Mouse (Mus musculus): Measurements from ENCODE around the gene Cluap1. TPM values are rescaled to one million over a fixed set of nuclear protein-coding genes. Genes with fewer than 3 reads are reported as not detected.

Gene Cluap1
- polyA plus RNA-seq, 2 experiments, result 28.1 to 29.9 TPM

- H3K9me3 ChIP-seq (ENCODE audit: control insufficient read depth, low read length), result no peaks in the 10 kb centered on the region
- 0 out of 2 replicates have a peak overlapping the region, but pooled peaks have one; percentile 50 for H3K27ac ChIP-seq (replicated peaks; ENCODE audit: low read depth, low read length)
- ATAC-seq (ENCODE audit: low FRiP score, low read depth), result no peak
- no peak overlapping the region for H3K9ac ChIP-seq (ENCODE audit: low read depth, low read length, severe bottlenecking)
- no peak overlapping the region for H3K4me2 ChIP-seq (replicated peaks; ENCODE audit: low read depth, low read length, severe bottlenecking)
- TF ChIP-seq POLR2A (IDR thresholded peaks at IDR 0.05; ENCODE audit: borderline replicate concordance, extremely low read depth, insufficient read depth, insufficient read length), result no peak
- H3K4me3 ChIP-seq (replicated peaks; ENCODE audit: low read length), result no peak overlapping the region
- peaks cover 40% of the 10 kb centered on the region for H3K36me3 ChIP-seq (ENCODE audit: control insufficient read depth, insufficient read depth, low read length)
- no peaks in the 10 kb centered on the region for H3K27me3 ChIP-seq (ENCODE audit: control insufficient read depth, insufficient read depth, low read length)
- peak; percentile 26 for DNase-seq (ENCODE audit: low spot score)
- 70% methylated on average over 9 of the region's 9 CpGs for WGBS
- no peaks in the 10 kb centered on the region for H3K4me1 ChIP-seq (ENCODE audit: control insufficient read depth, insufficient read depth, low read length)
Measured at GRCm38 (mm10) chr16:3895173-3895792, 13.3 kb upstream of the Cluap1 start.

- 75% methylated on average over 6 of the region's 6 CpGs for WGBS
- Histone ChIP-seq H3K4me2 (replicated peaks; ENCODE audit: low read depth, low read length, severe bottlenecking) (no peak overlapping the region), H3K9me3 (ENCODE audit: control insufficient read depth, low read length) (no peaks in the 10 kb centered on the region), H3K4me1 (ENCODE audit: control insufficient read depth, insufficient read depth, low read length) (no peaks in the 10 kb centered on the region), H3K4me3 (replicated peaks; ENCODE audit: low read length) (no peak overlapping the region), H3K9ac (ENCODE audit: low read depth, low read length, severe bottlenecking) (no peak overlapping the region), H3K27me3 (ENCODE audit: control insufficient read depth, insufficient read depth, low read length) (no peaks in the 10 kb centered on the region), H3K27ac (replicated peaks; ENCODE audit: low read depth, low read length) (no peak overlapping the region), H3K36me3 (ENCODE audit: control insufficient read depth, insufficient read depth, low read length) (peaks cover 47% of the 10 kb centered on the region)
- TF ChIP-seq POLR2A (IDR thresholded peaks at IDR 0.05; ENCODE audit: borderline replicate concordance, extremely low read depth, insufficient read depth, insufficient read length), result no peak
- ATAC-seq (ENCODE audit: low FRiP score, low read depth), result no peak
- DNase-seq (ENCODE audit: low spot score), result no peak
Measured at GRCm38 (mm10) chr16:3896046-3896445, 12.6 kb upstream of the Cluap1 start.

GRCm38 (mm10) chr16:3896553-3896952 lies 12.0 kb upstream of the Cluap1 start:
- H3K36me3 ChIP-seq (ENCODE audit: control insufficient read depth, insufficient read depth, low read length), result peaks cover 52% of the 10 kb centered on the region
- WGBS, result 82% methylated on average over 1 of the region's 1 CpGs

GRCm38 (mm10) chr16:3907471-3907870 lies 1.1 kb upstream of the Cluap1 start:
- no peaks in the 10 kb centered on the region for H3K27me3 ChIP-seq (ENCODE audit: control insufficient read depth, insufficient read depth, low read length)
- H3K9ac ChIP-seq (ENCODE audit: low read depth, low read length, severe bottlenecking), result no peak overlapping the region
- ATAC-seq (ENCODE audit: low FRiP score, low read depth), result no peak
- 0 out of 2 replicates have a peak overlapping the region, but pooled peaks have one; percentile 53 for H3K4me3 ChIP-seq (replicated peaks; ENCODE audit: low read length)
- no peak for DNase-seq (ENCODE audit: low spot score)
- 83% methylated on average over 2 of the region's 2 CpGs for WGBS
- no peak overlapping the region for H3K4me2 ChIP-seq (replicated peaks; ENCODE audit: low read depth, low read length, severe bottlenecking)
- no peak overlapping the region for H3K27ac ChIP-seq (replicated peaks; ENCODE audit: low read depth, low read length)
- H3K4me1 ChIP-seq (ENCODE audit: control insufficient read depth, insufficient read depth, low read length), result peaks cover 4% of the 10 kb centered on the region; the same call in 1 of the 2 replicates
- no peaks in the 10 kb centered on the region for H3K9me3 ChIP-seq (ENCODE audit: control insufficient read depth, low read length)
- H3K36me3 ChIP-seq (ENCODE audit: control insufficient read depth, insufficient read depth, low read length), result peaks cover 47% of the 10 kb centered on the region
- TF ChIP-seq POLR2A (IDR thresholded peaks at IDR 0.05; ENCODE audit: borderline replicate concordance, extremely low read depth, insufficient read depth, insufficient read length), result no peak

More at GRCm38 (mm10) chr16:3896553-3896952, 12.0 kb upstream of the Cluap1 start:
- no peak overlapping the region for H3K4me2 ChIP-seq (replicated peaks; ENCODE audit: low read depth, low read length, severe bottlenecking)
- no peak overlapping the region for H3K4me3 ChIP-seq (replicated peaks; ENCODE audit: low read length)
- H3K27ac ChIP-seq (replicated peaks; ENCODE audit: low read depth, low read length), result no peak overlapping the region
- H3K9ac ChIP-seq (ENCODE audit: low read depth, low read length, severe bottlenecking), result no peak overlapping the region
- no peak for ATAC-seq (ENCODE audit: low FRiP score, low read depth)
- no peaks in the 10 kb centered on the region for H3K27me3 ChIP-seq (ENCODE audit: control insufficient read depth, insufficient read depth, low read length)
- no peaks in the 10 kb centered on the region for H3K4me1 ChIP-seq (ENCODE audit: control insufficient read depth, insufficient read depth, low read length)
- no peaks in the 10 kb centered on the region for H3K9me3 ChIP-seq (ENCODE audit: control insufficient read depth, low read length)
- no peak for DNase-seq (ENCODE audit: low spot score)
- TF ChIP-seq POLR2A (IDR thresholded peaks at IDR 0.05; ENCODE audit: borderline replicate concordance, extremely low read depth, insufficient read depth, insufficient read length), result no peak

DNA sequence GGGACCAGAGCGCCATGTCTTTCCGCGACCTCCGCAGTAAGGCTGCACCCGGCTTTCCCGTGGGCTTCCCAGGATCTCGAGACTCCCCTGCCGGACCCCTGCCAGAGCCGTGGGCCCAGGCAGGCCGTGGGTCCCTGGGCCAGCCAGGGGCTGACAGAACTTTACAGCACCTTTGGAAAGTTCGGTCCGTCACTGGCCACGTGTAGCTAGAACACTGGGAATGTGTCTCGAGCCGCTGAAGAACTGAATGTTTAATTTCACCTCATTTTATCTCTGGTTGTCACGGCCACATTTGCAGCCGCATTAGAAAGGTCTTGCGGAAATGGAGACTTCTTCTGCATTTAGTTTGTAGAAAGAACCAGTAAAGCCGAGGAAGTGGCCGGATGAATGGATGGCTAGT lies 517 bp downstream of the Cluap1 start:
- H3K9me3 ChIP-seq (ENCODE audit: control insufficient read depth, low read length), result no peaks in the 10 kb centered on the region
- H3K27ac ChIP-seq (replicated peaks; ENCODE audit: low read depth, low read length), result peak overlapping the region; percentile 50; the same call in 1 of the 2 replicates
- H3K36me3 ChIP-seq (ENCODE audit: control insufficient read depth, insufficient read depth, low read length), result peaks cover 47% of the 10 kb centered on the region
- DNase-seq (ENCODE audit: low spot score), result no peak
- ATAC-seq (ENCODE audit: low FRiP score, low read depth), result peak; percentile 34; the same call in 1 of the 2 replicates
- TF ChIP-seq POLR2A (IDR thresholded peaks at IDR 0.05; ENCODE audit: borderline replicate concordance, extremely low read depth, insufficient read depth, insufficient read length), result no peak
- peak overlapping the region; percentile 69 for H3K9ac ChIP-seq (ENCODE audit: low read depth, low read length, severe bottlenecking)
- 11% methylated on average over 18 of the region's 20 CpGs for WGBS
- no peaks in the 10 kb centered on the region for H3K27me3 ChIP-seq (ENCODE audit: control insufficient read depth, insufficient read depth, low read length)
- peak overlapping the region; percentile 63 for H3K4me2 ChIP-seq (replicated peaks; ENCODE audit: low read depth, low read length, severe bottlenecking)
- H3K4me1 ChIP-seq (ENCODE audit: control insufficient read depth, insufficient read depth, low read length), result peaks cover 4% of the 10 kb centered on the region; the same call in 1 of the 2 replicates
- peak overlapping the region; percentile 53 for H3K4me3 ChIP-seq (replicated peaks; ENCODE audit: low read length)
